Mouse (Mus musculus): ENCODE results near the gene Hacd4.

GRCm38 (mm10) chr4:88478177-88478808 lies 39.6 kb upstream of the Hacd4 start:
- no peak for TF ChIP-seq CTCF (IDR thresholded peaks at IDR 0.05; ENCODE audit: control insufficient read depth, insufficient read depth, insufficient replicate concordance, low read depth, low read length)
- TF ChIP-seq POLR2A (IDR thresholded peaks at IDR 0.05; ENCODE audit: control insufficient read depth, low read depth, low read length): no peak

All from testis, adult 2 months (tissue).